Mouse (Mus musculus) intestine, postnatal 0 days (tissue): ENCODE results near the gene Npff. TPM values are rescaled to one million over a fixed set of nuclear protein-coding genes. Genes with fewer than 3 reads are reported as not detected.

Source experiments
- ATAC-seq: fragments of 200-750 bp; cut with Nextera tagmentation; 2 replicates; pipeline ENCODE4 v1.8.0; 2017; ENCODE audit warnings: mild to moderate bottlenecking, moderate TSS enrichment, moderate library complexity
- H3K27ac ChIP-seq: fragments of 300-500 bp; sonication (generic); 2 replicates; pipeline ENCODE4 v1.5.1; 2014; ENCODE audit warnings: mild to moderate bottlenecking, low read depth, low read length, moderate library complexity
- H3K27me3 ChIP-seq: fragments of 300-500 bp; sonication (generic); replicated peaks from 2 replicates; pipeline ENCODE4 v1.6.1; 2014; ENCODE audit warnings: low read length, mixed read lengths; ENCODE audit not compliant: control insufficient read depth, insufficient read depth
- H3K36me3 ChIP-seq: fragments of 300-500 bp; sonication (generic); 2 replicates; pipeline ENCODE4 v1.6.1; 2014; ENCODE audit warnings: mild to moderate bottlenecking, moderate library complexity; ENCODE audit not compliant: control insufficient read depth, insufficient read depth
- H3K4me1 ChIP-seq: fragments of 300-500 bp; sonication (generic); replicated peaks from 2 replicates; pipeline ENCODE4 v1.6.1; 2014; ENCODE audit warnings: antibody characterized with exemption, low read length, mixed read lengths; ENCODE audit not compliant: control insufficient read depth, insufficient read depth
- H3K4me2 ChIP-seq: fragments of 300-500 bp; sonication (generic); replicated peaks from 2 replicates; pipeline ENCODE4 v1.6.1; 2014; ENCODE audit warnings: low read depth, mild to moderate bottlenecking, moderate library complexity
- H3K4me3 ChIP-seq: fragments of 300-500 bp; sonication (generic); 2 replicates; pipeline ENCODE4 v1.5.1; 2014; ENCODE audit warnings: low read depth, low read length
- H3K9ac ChIP-seq: fragments of 300-500 bp; sonication (generic); 2 replicates; pipeline ENCODE4 v1.6.1; 2014; ENCODE audit warnings: mild to moderate bottlenecking, low read depth, low read length
- H3K9me3 ChIP-seq: fragments of 300-500 bp; sonication (generic); 2 replicates; pipeline ENCODE4 v1.6.1; 2016; ENCODE audit warnings: mixed run types; ENCODE audit not compliant: control insufficient read depth
- CTCF ChIP-seq: sonication (generic); IDR thresholded peaks from 2 replicates; pipeline ENCODE4 v1.5.1; 2016; ENCODE audit warnings: low read depth, mild to moderate bottlenecking, control low read depth, antibody characterized with exemption, moderate library complexity
- whole genome bisulfite sequencing: fragments of 180-500 bp; shearing (Covaris S2); extraction: QIAGEN DNeasy Blood & Tissue Kit; methylation state at CpG from one replicate; pipeline ENCODE4 v1.1.7; 2014; 5-methylcytosine and 5-hydroxymethylcytosine counted together
- polyA plus RNA-seq: library from polyadenylated mRNA; unstranded; fragments of >200 nt; fragmentation: Nextera tagmentation; extraction: Ambion mirVana; gene quantifications from 2 replicates; pipeline ENCODE4 v1.2.1, GENCODE M21; 2015

Gene Npff
- polyA plus RNA-seq, 1 experiment from 2014 or later: 1.1 TPM

- no peak for ATAC-seq
- Histone ChIP-seq H3K4me2 (no peak overlapping the region), H3K4me3 (no peak overlapping the region), H3K4me1 (no peaks in the 10 kb centered on the region), H3K36me3 (peaks cover 44% of the 10 kb centered on the region), H3K9ac (no peak overlapping the region), H3K9me3 (no peaks in the 10 kb centered on the region), H3K27me3 (no peaks in the 10 kb centered on the region), H3K27ac (no peak overlapping the region)
- TF ChIP-seq CTCF: no peak
- 89% methylated on average over 9 of the region's 9 CpGs for WGBS
Observed at GRCm38 (mm10) chr15:102503924-102504782, 20.6 kb downstream of the Npff start.

GRCm38 (mm10) chr15:102503447-102503846 is 21.3 kb downstream of the Npff start, which contains the start of gene Gm10337:
Gm10337 (plus strand) TSS chr15:102503722.
- no peak within 1 kb of the TSS for H3K4me2 ChIP-seq
- no peak for TF ChIP-seq CTCF
- no peak for ATAC-seq
- no peak within 1 kb of the TSS for H3K4me3 ChIP-seq
- no peaks in the 10 kb centered on the region for H3K9me3 ChIP-seq
- H3K27ac ChIP-seq: peak within 1 kb of the TSS; percentile 74
- peaks cover 49% of the 10 kb centered on the region for H3K36me3 ChIP-seq
- H3K4me1 ChIP-seq: no peaks in the 10 kb centered on the region
- no peaks in the 10 kb centered on the region for H3K27me3 ChIP-seq
- no peak within 1 kb of the TSS for H3K9ac ChIP-seq
- WGBS: 92% methylated on average over 1 of the region's 1 CpGs

- 35% methylated on average over 9 of the region's 9 CpGs for WGBS
- H3K27ac ChIP-seq: peak overlapping the region; percentile 74
Observed at GRCm38 (mm10) chr15:102502254-102502840, 22.4 kb downstream of the Npff start.

GRCm38 (mm10) chr15:102501084-102501814 is 23.5 kb downstream of the Npff start:
- Histone ChIP-seq H3K4me1 (no peaks in the 10 kb centered on the region), H3K4me2 (peak overlapping the region; percentile 21; the same call in 1 of the 2 replicates), H3K27ac (peak overlapping the region; percentile 74), H3K27me3 (no peaks in the 10 kb centered on the region), H3K36me3 (peaks cover 60% of the 10 kb centered on the region), H3K4me3 (no peak overlapping the region), H3K9me3 (no peaks in the 10 kb centered on the region), H3K9ac (no peak overlapping the region)
- peak; percentile 12; the same call in 1 of the 2 replicates for ATAC-seq
- 79% methylated on average over 19 of the region's 19 CpGs for WGBS
- TF ChIP-seq CTCF: no peak

More at GRCm38 (mm10) chr15:102502254-102502840, 22.4 kb downstream of the Npff start:
- Histone ChIP-seq H3K4me2 (peak overlapping the region; percentile 21; the same call in 1 of the 2 replicates), H3K27me3 (no peaks in the 10 kb centered on the region), H3K36me3 (peaks cover 53% of the 10 kb centered on the region), H3K9ac (no peak overlapping the region), H3K9me3 (no peaks in the 10 kb centered on the region), H3K4me3 (no peak overlapping the region), H3K4me1 (no peaks in the 10 kb centered on the region)
- TF ChIP-seq CTCF: no peak
- peak; percentile 64 for ATAC-seq

- ATAC-seq: no peak
- H3K27ac ChIP-seq: no peak overlapping the region; the same call in 1 of the 2 replicates
- H3K36me3 ChIP-seq: peaks cover 68% of the 10 kb centered on the region
- H3K4me3 ChIP-seq: no peak overlapping the region
- H3K4me2 ChIP-seq: no peak overlapping the region
- no peaks in the 10 kb centered on the region for H3K9me3 ChIP-seq
- H3K4me1 ChIP-seq: no peaks in the 10 kb centered on the region
- 88% methylated on average over 5 of the region's 5 CpGs for WGBS
- no peaks in the 10 kb centered on the region for H3K27me3 ChIP-seq
- H3K9ac ChIP-seq: no peak overlapping the region
- TF ChIP-seq CTCF: no peak
Observed at GRCm38 (mm10) chr15:102500479-102500878, 24.3 kb downstream of the Npff start.

GRCm38 (mm10) chr15:102499851-102500250 is 24.9 kb downstream of the Npff start:
- WGBS: 80% methylated on average over 6 of the region's 6 CpGs
- H3K27me3 ChIP-seq: no peaks in the 10 kb centered on the region
- TF ChIP-seq CTCF: no peak
- no peak overlapping the region for H3K9ac ChIP-seq
- H3K4me2 ChIP-seq: no peak overlapping the region
- H3K27ac ChIP-seq: no peak overlapping the region
- peaks cover 74% of the 10 kb centered on the region for H3K36me3 ChIP-seq
- no peaks in the 10 kb centered on the region for H3K4me1 ChIP-seq
- H3K4me3 ChIP-seq: no peak overlapping the region
- no peaks in the 10 kb centered on the region for H3K9me3 ChIP-seq
- no peak for ATAC-seq
